Comparison of ENCODE assay signal across 29 mouse cellular contexts in the genomic region with DNA sequence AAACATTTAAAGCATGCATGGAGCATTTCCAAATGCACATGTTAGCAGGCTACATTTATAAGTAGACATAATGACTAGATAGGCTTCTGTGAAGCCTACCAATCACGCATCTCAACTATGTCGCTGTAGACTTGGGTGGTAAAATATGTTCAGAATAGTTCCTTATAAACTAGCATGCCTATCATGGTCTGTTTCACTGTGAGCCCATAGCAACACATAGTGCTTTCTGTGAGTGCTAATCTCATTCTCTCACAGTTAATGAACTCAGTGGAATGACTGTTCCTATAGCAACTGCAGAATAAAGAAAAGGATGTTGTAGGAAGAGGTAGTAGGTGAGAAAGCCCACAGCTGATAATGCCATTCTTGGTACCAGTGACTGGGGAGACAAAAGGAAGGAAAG. TPM values are rescaled to one million over a fixed set of nuclear protein-coding genes. Genes with fewer than 3 reads are reported as not detected.
DNase-seq lines count a peak whose midpoint lies in the region; ATAC-seq and TF ChIP-seq lines count a peak whose summit lies in the region.
"Had no signal": no experiment of that assay in that cellular context is flagged by ENCODE, and none has a peak within 500 bp of the region (broad histone marks: within the 10 kb centered on the region; RNA-seq: fewer than 3 reads in every experiment).

No protein-coding gene starts in this region.

- H3K9me3 ChIP-seq in forebrain, embryonic 12.5 days = no peaks in the 10 kb centered on the region
- H3K9me3 ChIP-seq in forebrain, embryonic 13.5 days (replicated peaks) = no peaks in the 10 kb centered on the region
- H3K9me3 ChIP-seq: embryonic facial prominence, embryonic 10.5 days; embryonic facial prominence, embryonic 13.5 days; heart, embryonic 10.5 days; heart, embryonic 13.5 days; hindbrain, embryonic 15.5 days; intestine, embryonic 15.5 days had no signal

- H3K9ac ChIP-seq in forebrain, embryonic 12.5 days = no peak overlapping the region
- no peak overlapping the region for H3K9ac ChIP-seq in forebrain, embryonic 13.5 days
- H3K9ac ChIP-seq: embryonic facial prominence, embryonic 13.5 days; heart, embryonic 13.5 days; hindbrain, embryonic 15.5 days; intestine, embryonic 15.5 days had no signal

- H3K27ac ChIP-seq in forebrain, embryonic 12.5 days = no peak overlapping the region
- no peak overlapping the region for H3K27ac ChIP-seq in forebrain, embryonic 13.5 days
- H3K27ac ChIP-seq: embryonic facial prominence, embryonic 10.5 days; embryonic facial prominence, embryonic 13.5 days; heart, adult 2 months; heart, embryonic 10.5 days; heart, embryonic 13.5 days; hindbrain, embryonic 15.5 days; intestine, embryonic 15.5 days had no signal

- no peak for DNase-seq in frontal cortex, postnatal 10 days (ENCODE audit: low spot score in 2 of 2)
- DNase-seq in brain, adult 2 months (ENCODE audit: low read depth, low spot score) = peak; percentile 52
- peak; percentile 20 for DNase-seq in brain, embryonic 14.5 days (ENCODE audit: low read depth)
- DNase-seq in kidney, postnatal 25 days = no peak
- DNase-seq: adrenal gland, adult 2 months; adrenal gland, postnatal 14 days; cerebellum, adult 18-20 months; cerebellum, adult 9-10 months; cerebellum, postnatal 14 days; embryo, embryonic 11 days; gastrocnemius, postnatal 10 days; gastrocnemius, postnatal 36 days; heart, adult 2 months; heart, postnatal 14 days; heart, postnatal 4 days; kidney, adult 11 months; kidney, adult 8-10 months had no signal

- no peak overlapping the region for H3K4me3 ChIP-seq in forebrain, embryonic 12.5 days (replicated peaks)
- no peak overlapping the region for H3K4me3 ChIP-seq in forebrain, embryonic 13.5 days
- H3K4me3 ChIP-seq: embryonic facial prominence, embryonic 10.5 days; embryonic facial prominence, embryonic 13.5 days; erythroblast, embryonic 14.5 days; heart, adult 2 months; heart, embryonic 10.5 days; heart, embryonic 13.5 days; hindbrain, embryonic 15.5 days; intestine, embryonic 15.5 days had no signal

- TF ChIP-seq CTCF in brain, embryonic 14.5 days (IDR thresholded peaks at IDR 0.05; ENCODE audit: borderline replicate concordance, extremely low read depth, insufficient read depth, insufficient read length) = no peak

- H3K27me3 ChIP-seq in forebrain, embryonic 12.5 days = no peaks in the 10 kb centered on the region
- H3K27me3 ChIP-seq in forebrain, embryonic 13.5 days = no peaks in the 10 kb centered on the region
- H3K27me3 ChIP-seq: embryonic facial prominence, embryonic 13.5 days; heart, embryonic 13.5 days; hindbrain, embryonic 15.5 days; intestine, embryonic 15.5 days had no signal

- ATAC-seq in forebrain, embryonic 12.5 days (ENCODE audit: low FRiP score) = 0 out of 2 replicates have a peak, but pooled peaks have one; percentile 41
- ATAC-seq in forebrain, embryonic 13.5 days = no peak
- ATAC-seq in frontal cortex, adult (ENCODE audit: low TSS enrichment) = peak; percentile 52
- ATAC-seq: CD4-positive, CD25-positive, alpha-beta regulatory T cell, adult 4 months; intestine, embryonic 15.5 days had no signal

- WGBS in forebrain, embryonic 12.5 days = 59% methylated on average over 2 of the region's 2 CpGs
- WGBS in forebrain, embryonic 13.5 days = 48% methylated on average over 2 of the region's 2 CpGs

- H3K4me2 ChIP-seq in forebrain, embryonic 12.5 days = no peak overlapping the region
- no peak overlapping the region for H3K4me2 ChIP-seq in forebrain, embryonic 13.5 days
- H3K4me2 ChIP-seq: embryonic facial prominence, embryonic 13.5 days; heart, embryonic 13.5 days; hindbrain, embryonic 15.5 days; intestine, embryonic 15.5 days had no signal

- TF ChIP-seq POLR2A in brain, embryonic 14.5 days (IDR thresholded peaks at IDR 0.05; ENCODE audit: borderline replicate concordance, extremely low read depth, insufficient read depth, insufficient read length, poor library complexity, severe bottlenecking) = no peak

- peaks cover 26% of the 10 kb centered on the region for H3K36me3 ChIP-seq in forebrain, embryonic 12.5 days (replicated peaks)
- peaks cover 48% of the 10 kb centered on the region for H3K36me3 ChIP-seq in forebrain, embryonic 13.5 days (ENCODE audit: poor library complexity, severe bottlenecking)
- H3K36me3 ChIP-seq: embryonic facial prominence, embryonic 13.5 days; heart, embryonic 10.5 days; heart, embryonic 13.5 days; intestine, embryonic 15.5 days had no signal

- H3K4me1 ChIP-seq in forebrain, embryonic 12.5 days = no peaks in the 10 kb centered on the region; the same call in 1 of the 2 replicates
- peaks cover 11% of the 10 kb centered on the region for H3K4me1 ChIP-seq in forebrain, embryonic 13.5 days
- H3K4me1 ChIP-seq: embryonic facial prominence, embryonic 10.5 days; embryonic facial prominence, embryonic 13.5 days; heart, embryonic 10.5 days; heart, embryonic 13.5 days; hindbrain, embryonic 15.5 days; intestine, embryonic 15.5 days had no signal

RNA-seq across cellular contexts. Expression of a gene that starts 17.7 kb away (rescaled TPM):
- polyA plus RNA-seq in forebrain, embryonic 12.5 days (2016; fragmentation: Nextera tagmentation; extraction: Ambion mirVana) = 7.6 and 8.5 TPM in 2 replicates
- polyA plus RNA-seq in forebrain, embryonic 13.5 days (2015; fragmentation: Nextera tagmentation; extraction: Ambion mirVana) = 13.0 and 19.1 TPM in 2 replicates
- 8.7 and 19.1 TPM in 2 replicates for polyA plus RNA-seq in brain, embryonic 14.5 days (2012; rRNA removed)
- polyA plus RNA-seq: adrenal gland, adult 2 months; CD4-positive, CD25-positive, alpha-beta regulatory T cell, adult 4 months; embryonic facial prominence, embryonic 10.5 days; erythroblast, embryonic 14.5 days; heart, adult 2 months; heart, embryonic 10.5 days; heart, embryonic 13.5 days; heart, embryonic 16.5 days; intestine, embryonic 15.5 days had no signal

RNA-seq across cellular contexts. Expression of a gene that starts 30.4 kb away (rescaled TPM):
- polyA plus RNA-seq in forebrain, embryonic 12.5 days (2016; fragmentation: Nextera tagmentation; extraction: Ambion mirVana) = 14.8 and 15.4 TPM in 2 replicates
- polyA plus RNA-seq in forebrain, embryonic 13.5 days (2015; fragmentation: Nextera tagmentation; extraction: Ambion mirVana) = 22.8 and 23.1 TPM in 2 replicates
- 55.9 and 70.9 TPM in 2 replicates for polyA plus RNA-seq in brain, embryonic 14.5 days (2012; rRNA removed)
- polyA plus RNA-seq: CD4-positive, CD25-positive, alpha-beta regulatory T cell, adult 4 months; erythroblast, embryonic 14.5 days had no signal

RNA-seq across cellular contexts. Expression of a gene that starts 37.4 kb away (rescaled TPM):
- 67.4 and 71.0 TPM in 2 replicates for polyA plus RNA-seq in forebrain, embryonic 12.5 days (2016; fragmentation: Nextera tagmentation; extraction: Ambion mirVana)
- 60.4 and 65.3 TPM in 2 replicates for polyA plus RNA-seq in forebrain, embryonic 13.5 days (2015; fragmentation: Nextera tagmentation; extraction: Ambion mirVana)
- polyA plus RNA-seq in brain, embryonic 14.5 days (2012; rRNA removed) = 79.8 and 102 TPM in 2 replicates
- polyA plus RNA-seq: CD4-positive, CD25-positive, alpha-beta regulatory T cell, adult 4 months; erythroblast, embryonic 14.5 days had no signal

Comparison
In these comparisons a context has a peak if more than half of its experiments do, and no peak if none do; other contexts are left out.
1. DNase-seq: peak in brain, adult 2 months (single experiment) and brain, embryonic 14.5 days (single experiment); none in frontal cortex, postnatal 10 days (0 of 2) and kidney, postnatal 25 days (0 of 2).